Mouse (Mus musculus) thymus, postnatal 4 days (tissue): Measurements from ENCODE around the gene St13.

ENCODE experiments used
- DNase-seq: peaks from one replicate; pipeline ENCODE4 v3.0.0; 2021

Gene St13

DNA sequence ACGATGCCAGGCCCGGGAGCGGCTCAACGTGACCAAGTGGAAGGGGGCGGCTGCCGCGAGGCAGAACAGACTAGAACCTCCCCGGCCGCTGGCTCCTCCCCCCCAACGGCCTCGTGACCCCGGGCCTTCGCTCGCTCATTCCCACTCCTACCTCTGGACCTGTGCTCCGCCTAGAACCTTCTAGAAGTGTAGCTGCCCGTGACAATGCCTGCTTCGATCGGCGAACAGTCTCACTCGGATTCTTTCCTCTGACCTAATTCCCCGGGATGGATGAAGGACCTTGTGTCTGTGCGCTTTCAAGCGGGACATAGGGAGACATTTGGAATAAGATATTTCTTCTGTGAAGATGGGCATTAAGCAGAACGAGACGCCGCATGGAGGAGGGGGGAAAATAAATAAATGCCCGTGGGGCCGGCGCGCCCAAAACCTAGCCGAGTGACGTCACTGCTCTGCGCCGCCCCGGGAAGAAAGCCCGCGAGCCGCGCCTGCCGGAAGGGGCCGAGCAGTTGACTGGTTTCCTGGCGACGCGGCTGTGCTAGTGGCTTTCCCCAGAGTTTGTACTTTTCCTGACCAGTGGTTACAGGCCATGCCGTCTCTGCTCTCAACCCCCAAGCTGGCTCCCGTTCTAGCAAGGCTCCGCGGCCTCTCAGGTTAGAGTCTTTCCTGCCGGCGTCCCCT lies at the start of gene St13, which contains the start of gene Xpnpep3:
TSS of gene St13 (minus strand) at position 440 of the 678 bp plus-strand sequence.
TSS of gene Xpnpep3 (plus strand) at position 501 of the 678 bp plus-strand sequence.
- peak; percentile 99 for DNase-seq

DNA sequence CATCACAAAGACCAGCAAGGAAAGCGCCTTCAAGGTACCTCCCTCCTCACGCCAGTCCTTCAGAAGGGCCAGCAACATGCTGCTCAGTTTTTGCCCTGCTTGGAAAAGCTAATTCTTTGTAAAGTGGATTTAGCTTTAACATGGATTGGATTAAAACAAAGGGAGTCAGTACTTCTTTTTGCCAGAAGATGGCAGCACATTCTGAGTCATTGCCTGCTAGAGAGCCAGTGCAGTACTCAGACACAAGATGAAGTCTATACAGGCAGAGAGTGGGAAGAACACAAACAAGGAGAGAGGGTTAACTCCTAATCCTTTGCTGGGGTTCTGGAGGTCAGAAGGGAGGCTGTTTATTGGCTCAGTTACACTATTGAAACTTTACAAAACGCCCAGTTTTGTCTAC lies 48.6 kb upstream of the St13 start:
- peak; percentile 59 for DNase-seq

DNA sequence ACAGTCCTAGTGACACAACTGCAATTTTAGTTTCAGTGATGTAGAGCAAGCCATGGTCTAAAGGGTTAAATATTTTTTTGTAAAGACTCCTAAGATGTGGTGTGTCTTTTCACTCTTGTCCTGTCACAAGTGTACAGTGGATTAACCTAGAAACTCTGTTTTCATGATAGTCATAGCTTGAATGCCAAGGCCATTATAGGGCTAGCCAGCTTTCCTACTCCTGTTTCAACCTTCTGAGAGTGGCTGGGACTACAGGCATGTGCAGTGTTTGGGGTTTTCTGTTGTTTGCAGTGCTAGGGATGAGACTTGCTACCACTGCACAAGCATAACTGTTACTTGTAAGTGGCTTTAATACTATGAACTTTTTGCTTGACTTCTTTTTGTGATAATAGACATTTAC lies 39.4 kb upstream of the St13 start:
- no peak for DNase-seq

DNA sequence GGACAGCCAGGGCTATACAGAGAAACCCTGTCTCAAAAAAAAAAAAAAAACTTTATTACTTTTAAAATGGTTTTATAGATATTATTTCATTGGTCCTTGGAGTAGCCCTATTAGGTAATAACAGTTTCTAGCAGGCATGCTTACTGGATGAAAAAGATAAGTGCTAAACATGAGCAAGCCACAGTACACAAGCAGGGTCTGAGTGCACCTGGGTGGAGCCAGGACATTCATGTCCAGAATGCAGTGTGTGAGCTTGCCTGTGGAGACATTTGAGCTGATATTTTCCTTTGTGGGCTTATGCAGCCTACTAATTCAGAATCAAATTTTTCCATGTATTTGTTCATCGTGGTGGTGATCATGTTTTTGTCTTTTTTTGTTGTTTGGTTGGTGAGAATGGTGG lies 38.5 kb upstream of the St13 start:
- no peak for DNase-seq

GRCm38 (mm10) chr15:81431195-81431594 lies 31.3 kb upstream of the St13 start:
- DNase-seq: no peak

DNA sequence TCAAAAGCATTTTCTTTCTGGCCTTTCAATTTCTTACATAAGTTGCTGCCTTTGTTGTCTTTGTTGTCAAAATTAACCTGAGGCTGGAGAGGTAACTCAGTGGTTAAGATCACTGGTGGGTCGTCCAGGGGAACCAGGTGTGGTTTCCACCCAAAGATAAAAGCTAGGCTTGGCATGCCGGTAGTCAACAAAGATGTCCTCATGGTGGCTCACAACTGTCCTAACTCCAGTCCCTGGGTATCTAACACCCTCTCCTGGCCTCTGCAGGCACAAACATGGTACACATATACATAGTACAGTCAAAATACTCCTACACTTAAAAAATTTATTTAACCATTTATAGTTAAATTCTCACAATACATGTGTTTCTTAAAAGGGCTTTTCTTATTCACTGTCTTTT lies 28.1 kb upstream of the St13 start:
- no peak for DNase-seq

DNA sequence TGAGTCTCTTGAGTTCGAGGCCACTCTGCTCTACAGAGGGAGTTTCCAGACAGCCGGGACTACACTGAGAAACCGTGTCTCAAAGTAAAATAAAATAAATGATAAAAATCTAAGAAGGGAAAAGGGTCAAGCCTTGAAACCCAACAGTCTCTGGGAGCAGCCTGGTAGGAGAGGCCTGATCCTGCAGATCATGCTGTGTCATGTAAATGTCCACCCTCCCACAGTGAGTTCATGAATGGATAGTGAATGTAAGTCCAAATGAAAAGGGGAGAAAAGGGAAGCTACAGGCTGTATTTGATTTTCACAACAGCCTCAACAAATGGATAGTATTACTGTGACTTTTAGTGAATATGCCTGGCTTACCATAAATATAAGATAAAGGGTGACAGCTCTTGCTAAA lies 25.4 kb upstream of the St13 start:
- DNase-seq: no peak

DNA sequence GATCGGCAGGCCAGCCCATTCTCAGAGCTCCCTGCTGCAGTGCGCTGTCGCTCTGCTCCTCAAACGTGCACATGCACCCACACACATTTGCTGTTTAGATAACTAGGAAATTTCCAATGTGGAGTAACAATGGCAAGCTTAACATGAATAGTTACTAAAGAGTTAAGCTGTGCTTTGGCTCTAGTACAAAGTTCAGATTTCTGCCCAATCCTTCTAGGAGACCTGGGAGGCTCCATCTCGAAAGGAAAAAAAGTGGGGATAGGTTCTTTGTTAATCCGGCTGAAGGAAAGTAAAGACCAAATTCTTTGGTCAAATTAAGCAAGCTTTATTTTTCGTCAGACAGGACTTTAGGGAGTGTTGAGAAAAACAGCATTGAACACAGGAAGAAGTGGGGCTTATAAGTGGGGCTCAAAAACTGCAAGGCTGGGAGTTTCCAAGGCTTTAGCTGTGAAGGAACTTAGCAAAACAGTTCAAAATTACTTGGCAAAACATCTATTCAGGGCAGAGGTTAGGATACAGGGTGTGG lies 22.3 kb upstream of the St13 start:
- DNase-seq: no peak

- no peak for DNase-seq
Measured at GRCm38 (mm10) chr15:81421454-81421853, 21.6 kb upstream of the St13 start.

- no peak for DNase-seq
Measured at GRCm38 (mm10) chr15:81418065-81418464, 18.2 kb upstream of the St13 start.

DNA sequence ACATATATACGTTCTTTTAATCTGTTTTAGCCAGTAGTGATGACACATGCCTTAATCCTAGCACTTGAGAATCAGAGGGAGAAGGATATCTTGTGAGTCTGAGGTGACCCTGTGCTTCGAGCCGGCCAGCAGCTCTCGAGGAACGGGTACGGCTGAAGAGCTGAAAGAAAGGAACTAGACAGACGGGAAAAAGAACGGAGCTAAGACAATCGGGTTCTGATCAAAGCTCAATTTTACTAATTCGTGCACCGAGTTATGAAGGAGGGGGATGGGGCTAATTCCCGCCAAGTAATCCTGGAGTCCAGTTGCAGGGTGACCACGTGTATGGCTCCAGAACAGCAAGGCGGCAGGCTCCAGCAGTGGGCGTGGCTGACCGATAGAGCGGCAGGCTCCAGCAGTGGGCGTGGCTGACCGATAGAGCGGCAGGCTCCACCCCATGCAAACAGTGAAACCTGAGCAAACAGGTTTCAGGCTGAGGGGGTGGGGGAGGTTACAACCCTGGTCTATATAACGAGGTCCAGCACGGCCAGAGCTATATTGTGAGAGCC lies 17.0 kb upstream of the St13 start:
- DNase-seq: peak; percentile 66

DNA sequence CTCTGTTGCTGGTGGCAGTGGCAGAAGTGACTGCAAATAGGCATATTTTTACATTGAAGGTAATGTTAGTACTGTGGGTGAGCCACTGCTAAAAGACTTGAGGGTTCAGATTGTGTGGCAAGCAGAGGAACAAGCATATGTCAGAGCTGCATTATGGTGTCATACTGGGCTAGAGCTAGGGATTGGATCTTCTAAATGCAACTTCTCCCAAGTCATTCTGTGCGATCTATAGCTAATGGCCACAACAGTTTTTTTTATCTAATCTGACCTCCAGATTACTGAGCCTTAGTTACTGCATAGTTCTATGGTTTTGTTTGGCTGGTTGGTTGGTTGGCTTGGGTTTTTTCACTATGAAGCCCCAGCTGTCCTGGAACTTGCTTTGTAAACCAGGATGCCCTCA lies 8.3 kb upstream of the St13 start, which contains the start of gene Dnajb7:
TSS of gene Dnajb7 (minus strand) at position 101 of the 400 bp plus-strand sequence.
- no peak for DNase-seq

DNA sequence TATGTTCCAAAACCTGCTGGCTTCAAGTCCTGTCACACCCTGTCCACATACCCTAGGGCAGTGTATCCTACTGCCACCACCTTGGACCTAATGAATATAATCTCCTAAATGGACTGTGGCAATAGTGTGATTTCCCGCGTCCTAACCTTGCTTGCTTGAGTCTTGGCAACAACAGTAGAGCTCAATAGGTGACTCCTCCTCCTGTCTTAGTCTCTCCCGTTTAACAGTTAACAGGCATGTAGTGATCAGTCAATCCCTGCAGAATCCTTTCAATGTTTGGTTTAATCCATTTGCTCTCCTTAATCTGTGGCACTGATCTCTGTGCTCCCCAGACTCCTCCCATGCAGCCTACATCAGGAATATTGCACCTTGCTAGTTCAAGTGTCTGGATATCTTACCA lies 5.1 kb upstream of the St13 start:
- no peak for DNase-seq

GRCm38 (mm10) chr15:81399297-81399637 lies 610 bp downstream of the St13 start:
- no peak for DNase-seq

GRCm38 (mm10) chr15:81398189-81398588 lies 1.7 kb downstream of the St13 start:
- no peak for DNase-seq

DNA sequence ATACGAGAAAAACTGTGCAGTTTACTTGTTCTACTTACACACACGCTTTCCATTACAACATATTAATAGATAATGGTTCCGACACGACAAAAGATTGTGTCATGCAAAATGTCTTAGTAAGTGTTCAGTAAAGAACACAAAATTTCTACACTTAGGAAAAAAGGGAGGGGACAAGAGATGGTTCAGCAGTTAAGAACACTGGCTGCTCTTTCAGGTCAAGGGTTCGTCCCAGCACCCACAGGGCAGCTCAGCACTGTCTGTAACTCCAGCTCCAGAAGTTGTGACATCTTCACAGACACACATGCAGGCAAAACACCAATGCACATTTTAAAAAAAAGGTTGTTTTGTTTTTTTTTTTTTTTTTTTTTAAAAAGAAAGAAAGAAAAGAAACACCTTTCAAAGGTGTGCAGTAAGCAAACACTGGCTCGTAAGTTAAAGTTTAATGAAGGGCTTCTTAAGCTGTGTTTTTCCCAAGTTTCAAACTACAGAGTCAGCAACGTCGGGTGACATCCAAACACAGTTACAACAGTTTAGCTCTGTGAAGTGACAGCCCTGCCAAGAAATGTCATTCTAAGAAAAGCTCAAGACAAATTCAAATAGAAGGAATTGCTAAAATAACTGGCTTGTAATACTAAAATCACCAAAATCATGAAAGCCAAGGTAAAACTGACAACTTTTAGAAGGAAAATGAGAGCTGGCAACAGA lies 5.5 kb downstream of the St13 start:
- DNase-seq: no peak

DNA sequence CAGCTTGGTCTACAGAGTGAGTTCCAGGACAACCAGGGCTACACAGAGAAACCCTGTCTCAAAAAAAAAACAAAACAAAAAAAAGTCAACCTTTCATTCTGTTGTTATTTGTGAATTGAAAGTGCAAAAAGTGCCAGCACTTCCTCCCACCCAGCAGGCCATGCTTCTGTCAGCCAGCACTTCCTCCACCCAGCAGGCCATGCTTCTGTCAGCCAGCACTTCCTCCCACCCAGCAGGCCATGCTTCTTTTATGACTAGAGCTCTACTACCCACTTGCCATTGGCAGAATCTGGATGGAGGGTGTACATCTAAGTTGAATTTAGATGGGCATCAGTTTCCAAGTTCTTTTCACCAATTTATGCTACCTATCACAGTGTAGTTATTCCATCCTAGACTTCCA lies 6.9 kb downstream of the St13 start:
- peak; percentile 49 for DNase-seq

- DNase-seq: no peak
Measured at GRCm38 (mm10) chr15:81386327-81386726, 13.6 kb downstream of the St13 start.

- no peak for DNase-seq
Measured at GRCm38 (mm10) chr15:81378845-81379244, 21.0 kb downstream of the St13 start.

- DNase-seq: no peak
Measured at GRCm38 (mm10) chr15:81374621-81375020, 25.3 kb downstream of the St13 start.

GRCm38 (mm10) chr15:81370356-81370755 lies 29.5 kb downstream of the St13 start:
- no peak for DNase-seq

DNA sequence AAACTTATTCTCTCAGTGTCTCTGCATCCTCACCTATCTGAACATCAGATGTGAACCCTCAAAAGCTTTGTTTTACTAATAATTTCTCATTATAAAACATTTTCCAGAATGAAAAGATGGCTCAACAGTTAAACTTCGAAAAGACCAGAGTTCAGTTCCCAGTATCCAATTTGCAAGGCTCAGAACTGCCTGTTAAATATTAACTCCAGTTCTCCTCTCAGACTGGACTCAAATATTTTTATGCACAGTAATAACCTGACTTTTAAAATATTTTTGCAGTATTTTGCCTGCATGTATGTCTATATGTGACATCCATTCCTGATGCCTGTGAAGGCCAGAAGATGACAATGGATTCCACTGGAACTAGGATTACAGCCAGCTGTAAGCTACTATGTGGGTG lies 31.3 kb downstream of the St13 start:
- no peak for DNase-seq

DNA sequence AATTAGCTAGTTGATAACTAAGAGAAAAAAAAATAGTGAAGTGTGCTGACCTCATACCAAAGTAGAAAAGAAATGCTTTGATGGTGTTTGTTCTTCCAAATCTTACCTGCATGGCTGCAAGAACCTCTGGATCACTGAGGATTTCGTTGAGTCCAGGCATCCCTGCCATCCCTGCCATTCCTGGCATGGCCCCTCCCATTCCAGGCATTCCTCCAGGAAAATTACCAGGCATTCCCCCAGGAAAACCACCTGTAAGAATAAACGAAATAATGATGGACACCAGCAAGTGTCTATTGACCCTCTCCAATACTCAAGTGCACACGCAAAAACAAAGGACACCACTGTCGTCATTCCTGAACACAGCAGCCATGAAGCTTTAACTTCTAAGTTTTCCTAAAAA lies 33.6 kb downstream of the St13 start:
- DNase-seq: no peak

DNA sequence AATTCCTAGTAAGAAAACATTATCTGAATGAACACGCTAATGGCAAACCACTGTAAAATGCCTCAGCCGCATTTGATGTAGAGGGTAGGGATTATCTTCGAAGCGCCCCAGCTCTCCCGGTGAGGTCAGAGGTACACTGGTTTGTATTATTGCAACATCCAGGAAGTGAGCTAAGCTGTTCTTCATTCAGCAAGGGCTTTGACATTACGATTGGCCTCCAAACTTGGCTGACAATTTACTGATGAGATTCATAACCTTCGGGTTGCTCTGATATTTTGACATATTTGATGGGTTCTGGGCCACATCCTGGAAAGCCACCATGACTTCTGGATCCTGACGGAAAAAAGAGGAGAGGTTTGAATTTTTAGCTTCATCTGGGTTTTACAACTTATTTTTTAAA lies 34.6 kb downstream of the St13 start:
- no peak for DNase-seq
